Mouse (Mus musculus) neural tube, embryonic 13.5 days (tissue): ENCODE measurements around the gene BC048403. TPM values are rescaled to one million over a fixed set of nuclear protein-coding genes. Genes with fewer than 3 reads are reported as not detected.
"Not testable (repeated sequence)": the region's sequence is repeated elsewhere in the genome, so short reads cannot be mapped to it uniquely, and the experiment has no call there.

Experiments
- ATAC-seq: fragments of 200-750 bp; cut with Nextera tagmentation; 2 replicates; pipeline ENCODE4 v1.8.0; 2017; ENCODE audit warnings: low read depth, mild to moderate bottlenecking, moderate TSS enrichment, moderate library complexity
- H3K27ac ChIP-seq: fragments of 300-500 bp; sonication (generic); replicated peaks from 2 replicates; pipeline ENCODE4 v1.5.1; 2015; ENCODE audit warnings: moderate library complexity, mild to moderate bottlenecking, inconsistent platforms
- H3K27me3 ChIP-seq: fragments of 300-500 bp; sonication (generic); 2 replicates; pipeline ENCODE4 v1.6.1; 2015; ENCODE audit warnings: mild to moderate bottlenecking, inconsistent platforms
- H3K36me3 ChIP-seq: fragments of 300-500 bp; sonication (generic); 2 replicates; pipeline ENCODE4 v1.6.1; 2015; ENCODE audit warnings: mild to moderate bottlenecking, inconsistent platforms
- H3K4me1 ChIP-seq: fragments of 300-500 bp; sonication (generic); replicated peaks from 2 replicates; pipeline ENCODE4 v1.6.1; 2015; ENCODE audit warnings: inconsistent platforms
- H3K4me2 ChIP-seq: fragments of 300-500 bp; sonication (generic); 2 replicates; pipeline ENCODE4 v1.6.1; 2015; ENCODE audit warnings: inconsistent platforms, mild to moderate bottlenecking, moderate library complexity
- H3K4me3 ChIP-seq: fragments of 300-500 bp; sonication (generic); 2 replicates; pipeline ENCODE4 v1.5.1; 2015; ENCODE audit warnings: mild to moderate bottlenecking, inconsistent platforms
- H3K9ac ChIP-seq: fragments of 300-500 bp; sonication (generic); 2 replicates; pipeline ENCODE4 v1.6.1; 2015; ENCODE audit warnings: moderate library complexity, mild to moderate bottlenecking, inconsistent platforms
- H3K9me3 ChIP-seq: fragments of 300-500 bp; sonication (generic); 2 replicates; pipeline ENCODE4 v1.6.1; 2016; ENCODE audit warnings: inconsistent platforms
- whole genome bisulfite sequencing: fragments of 180-500 bp; shearing (Covaris S2); methylation state at CpG from one replicate; pipeline ENCODE4 v1.1.7; 2015; 5-methylcytosine and 5-hydroxymethylcytosine counted together
- polyA plus RNA-seq: library from polyadenylated mRNA; unstranded; fragments of >200 nt; fragmentation: Nextera tagmentation; extraction: Ambion mirVana; gene quantifications from 2 replicates; pipeline ENCODE4 v1.2.1, GENCODE M21; 2015

BC048403 gene
- polyA plus RNA-seq, 1 experiment from 2014 or later, result 2.7 TPM

DNA sequence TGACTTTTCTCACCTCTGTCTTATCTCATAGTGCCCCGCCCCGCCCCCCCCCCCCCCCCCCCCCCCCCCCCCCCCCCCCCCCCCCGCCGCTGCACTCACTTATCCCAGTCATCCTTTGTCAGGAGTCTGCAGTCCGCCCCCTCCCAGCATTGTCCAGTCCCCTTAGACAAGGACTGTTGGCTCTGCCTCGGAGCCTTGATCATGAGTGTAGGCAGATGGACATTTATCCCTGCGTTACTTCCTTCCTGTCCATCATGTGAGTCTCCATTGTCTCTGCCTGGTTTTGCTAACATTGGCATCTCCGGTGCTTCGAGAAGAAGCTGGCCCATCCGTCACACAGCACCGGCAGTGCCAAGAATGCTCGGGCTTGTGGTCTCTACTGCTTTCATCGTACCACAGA lies 23.5 kb downstream of the BC048403 start:
- 82% methylated on average over 10 of the region's 13 CpGs for WGBS
- Histone ChIP-seq H3K9me3 (no peaks in the 10 kb centered on the region), H3K4me1 (peaks cover 5% of the 10 kb centered on the region), H3K27me3 (no peaks in the 10 kb centered on the region), H3K27ac (no peak overlapping the region), H3K4me3 (no peak overlapping the region), H3K9ac (no peak overlapping the region), H3K4me2 (no peak overlapping the region), H3K36me3 (no peaks in the 10 kb centered on the region)
- no peak for ATAC-seq

DNA sequence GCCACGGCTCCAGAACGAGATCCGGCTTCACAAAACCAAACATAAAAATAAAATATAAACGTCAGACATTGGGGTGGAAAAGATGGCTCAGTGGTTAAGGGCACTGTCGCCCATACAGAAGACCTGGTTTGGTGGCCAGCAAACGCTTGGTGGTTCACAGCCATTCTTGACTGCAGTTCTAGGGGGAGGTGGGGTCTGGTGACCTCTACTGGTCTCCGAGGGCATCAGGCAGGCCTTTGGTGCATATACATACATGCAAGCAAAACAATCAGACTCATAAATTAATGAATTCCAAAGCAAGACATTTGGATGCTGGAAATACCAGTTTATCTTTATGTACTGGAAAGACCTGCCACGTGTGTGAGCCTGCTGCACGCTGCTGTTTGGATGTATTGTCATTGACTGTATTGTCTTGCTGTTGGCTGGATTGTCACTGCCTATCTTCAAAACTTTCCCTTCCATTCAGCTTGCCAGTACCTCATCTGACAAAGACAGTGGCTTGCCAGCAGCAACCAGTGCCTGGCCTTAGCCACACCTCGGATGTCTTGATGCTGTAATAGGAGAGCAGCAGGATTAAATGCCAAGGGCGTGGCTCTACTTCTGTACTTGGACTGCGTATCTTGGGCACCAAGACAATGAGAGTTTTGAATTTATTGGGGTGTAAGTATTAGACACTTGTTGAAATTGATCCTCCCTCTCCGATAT lies 24.9 kb downstream of the BC048403 start:
- ATAC-seq, result 0 out of 2 replicates have a peak, but pooled peaks have one; percentile 36
- no peaks in the 10 kb centered on the region for H3K27me3 ChIP-seq
- H3K4me1 ChIP-seq, result peaks cover 5% of the 10 kb centered on the region
- no peak overlapping the region for H3K9ac ChIP-seq
- H3K4me2 ChIP-seq, result no peak overlapping the region
- no peaks in the 10 kb centered on the region for H3K36me3 ChIP-seq
- no peaks in the 10 kb centered on the region for H3K9me3 ChIP-seq
- H3K27ac ChIP-seq, result 0 out of 2 replicates have a peak overlapping the region, but pooled peaks have one; percentile 43
- 80% methylated on average over 13 of the region's 13 CpGs for WGBS
- H3K4me3 ChIP-seq, result no peak overlapping the region

DNA sequence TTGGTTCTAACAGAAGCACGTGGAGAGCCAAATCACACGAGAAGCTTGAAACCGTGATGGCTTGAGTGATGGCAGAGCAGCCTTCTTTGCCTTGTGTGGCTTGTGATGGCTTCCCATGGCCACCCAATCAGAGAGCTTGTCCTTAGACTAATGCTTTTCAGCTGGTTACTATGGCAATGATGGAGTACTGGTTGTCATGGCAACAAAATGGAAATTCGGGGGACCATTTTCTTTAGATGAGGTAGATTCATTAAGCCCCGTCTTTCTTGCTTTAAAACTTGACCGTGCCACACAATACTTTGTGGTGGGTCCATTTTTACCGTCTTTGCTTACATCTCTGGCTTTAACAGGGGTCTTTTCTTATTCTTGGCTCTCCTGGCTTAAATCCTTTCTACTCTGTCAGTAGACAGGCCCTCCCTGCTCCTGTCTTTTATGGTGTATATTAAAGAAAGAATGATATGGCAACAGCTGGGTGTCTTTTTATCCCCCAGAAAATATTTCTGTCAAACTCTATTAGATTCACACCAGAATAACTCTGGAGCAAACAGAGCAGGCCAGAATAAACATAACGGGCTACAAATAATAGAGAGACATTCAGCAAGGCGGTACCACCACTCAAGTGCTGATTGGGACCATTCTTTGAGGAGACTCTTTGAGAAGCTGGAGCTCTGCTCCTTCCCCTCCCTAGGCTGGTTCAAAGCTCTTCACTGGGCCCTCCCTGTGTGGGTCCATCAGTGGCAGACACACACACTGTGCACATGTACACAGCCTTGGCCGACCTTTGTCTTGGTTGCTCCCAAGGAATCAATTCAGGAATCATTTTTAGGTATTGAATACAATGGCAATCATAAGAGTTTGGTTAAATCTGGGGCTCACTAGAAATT lies 25.7 kb downstream of the BC048403 start:
- H3K27me3 ChIP-seq, result no peaks in the 10 kb centered on the region
- WGBS, result 38% methylated on average over 10 of the region's 10 CpGs
- peak overlapping the region; percentile 35; the same call in 1 of the 2 replicates for H3K27ac ChIP-seq
- H3K36me3 ChIP-seq, result no peaks in the 10 kb centered on the region
- no peak overlapping the region for H3K4me2 ChIP-seq
- ATAC-seq, result peak; percentile 89
- peaks cover 5% of the 10 kb centered on the region for H3K4me1 ChIP-seq
- no peaks in the 10 kb centered on the region for H3K9me3 ChIP-seq
- no peak overlapping the region for H3K4me3 ChIP-seq
- no peak overlapping the region for H3K9ac ChIP-seq

DNA sequence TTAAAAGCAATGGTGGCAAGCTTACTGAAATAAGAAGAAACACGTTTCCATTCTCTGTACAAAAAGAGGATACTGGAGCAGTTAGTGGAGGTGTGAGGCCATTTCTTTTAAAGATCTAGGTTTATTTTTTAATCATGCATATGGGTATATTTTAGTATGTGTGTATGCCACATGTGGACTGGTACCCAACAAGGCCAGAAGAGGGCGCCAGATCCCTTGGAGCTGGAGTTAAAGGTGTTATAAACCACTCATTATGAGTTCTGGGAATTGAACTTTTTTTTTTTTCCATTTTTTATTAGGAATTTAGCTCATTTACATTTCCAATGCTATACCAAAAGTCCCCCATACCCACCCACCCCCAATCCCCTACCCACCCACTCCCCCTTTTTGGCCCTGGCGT lies 27.6 kb downstream of the BC048403 start:
- H3K4me1 ChIP-seq, ATAC-seq, H3K9me3 ChIP-seq, H3K36me3 ChIP-seq, H3K4me3 ChIP-seq, H3K4me2 ChIP-seq, H3K27me3 ChIP-seq, H3K27ac ChIP-seq, H3K9ac ChIP-seq: not testable (repeated sequence)
- 82% methylated on average over 3 of the region's 3 CpGs for WGBS

DNA sequence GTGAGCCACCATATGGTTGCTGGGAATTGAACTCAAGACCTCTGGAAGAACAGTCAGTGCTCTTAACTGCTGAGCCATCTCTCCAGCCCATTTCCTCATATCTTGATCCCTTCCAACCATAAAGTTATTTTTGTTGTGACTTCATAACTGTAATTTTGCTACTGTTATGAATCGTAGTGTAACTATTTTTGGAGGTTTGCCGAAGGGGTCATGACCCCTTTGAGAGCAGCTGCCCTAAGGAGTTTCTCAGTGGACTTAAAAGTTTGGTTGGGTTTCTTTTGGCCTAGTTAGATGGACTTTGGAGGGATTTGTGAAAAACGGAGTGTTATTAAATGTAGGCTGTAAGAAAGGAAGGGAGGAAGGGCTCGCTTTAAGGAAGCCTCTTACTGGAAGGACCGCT lies 30.0 kb downstream of the BC048403 start:
- ATAC-seq, result no peak
- Histone ChIP-seq H3K36me3 (no peaks in the 10 kb centered on the region), H3K4me2 (no peak overlapping the region), H3K4me3 (no peak overlapping the region), H3K9ac (no peak overlapping the region), H3K27me3 (no peaks in the 10 kb centered on the region), H3K9me3 (no peaks in the 10 kb centered on the region), H3K4me1 (peaks cover 5% of the 10 kb centered on the region), H3K27ac (no peak overlapping the region)
- 92% methylated on average over 5 of the region's 5 CpGs for WGBS

DNA sequence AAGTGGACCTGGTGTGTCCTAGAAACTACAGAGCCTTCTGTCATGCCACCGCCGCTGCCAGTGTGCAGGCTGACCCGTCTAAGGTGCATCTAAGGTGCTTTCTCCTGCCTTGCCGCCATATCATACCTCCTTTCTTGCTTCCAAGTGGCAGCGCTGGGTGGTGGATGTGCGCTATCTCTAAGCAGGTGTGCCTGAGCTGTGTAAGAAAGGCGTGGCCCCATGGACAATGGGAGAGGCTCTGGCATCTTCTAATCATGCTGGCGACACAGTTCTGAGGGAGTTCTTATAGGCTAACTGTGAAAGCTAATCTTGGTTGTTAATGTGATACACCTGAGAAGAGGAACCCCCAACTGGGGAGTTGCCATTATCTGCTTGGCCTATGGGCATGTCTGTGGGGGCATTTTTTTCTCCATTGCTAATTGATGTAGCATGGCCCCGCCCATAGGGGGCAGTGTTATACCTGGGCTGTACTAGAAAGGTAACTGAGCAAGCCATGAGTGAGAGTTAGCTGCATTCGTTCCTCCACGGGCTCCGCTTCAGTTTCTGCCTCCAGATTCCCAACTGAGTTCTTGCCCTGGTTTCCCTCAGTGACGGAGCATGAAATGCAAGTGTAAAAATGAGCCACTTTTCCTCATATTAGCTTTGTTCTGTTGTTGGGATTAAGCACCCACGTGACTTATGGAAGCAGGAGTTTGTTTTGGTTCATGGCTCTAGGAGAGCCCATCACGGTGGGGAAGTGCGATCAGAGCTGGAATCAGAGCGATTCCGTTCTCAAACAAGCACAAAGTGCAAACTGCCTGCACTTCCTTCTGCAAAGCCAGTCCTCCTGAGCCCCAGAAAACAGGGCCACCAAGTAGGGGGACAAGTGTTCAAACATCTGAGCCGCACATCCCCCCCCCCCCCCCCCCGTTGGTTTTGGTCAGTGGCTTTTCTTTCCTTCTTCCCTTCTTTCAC lies 31.2 kb downstream of the BC048403 start:
- Histone ChIP-seq H3K27me3 (no peaks in the 10 kb centered on the region), H3K36me3 (no peaks in the 10 kb centered on the region), H3K4me2 (peak overlapping the region; percentile 25; the same call in 1 of the 2 replicates), H3K27ac (no peak overlapping the region), H3K4me1 (no peaks in the 10 kb centered on the region), H3K9ac (no peak overlapping the region), H3K9me3 (no peaks in the 10 kb centered on the region), H3K4me3 (no peak overlapping the region)
- 59% methylated on average over 19 of the region's 20 CpGs for WGBS
- no peak for ATAC-seq

DNA sequence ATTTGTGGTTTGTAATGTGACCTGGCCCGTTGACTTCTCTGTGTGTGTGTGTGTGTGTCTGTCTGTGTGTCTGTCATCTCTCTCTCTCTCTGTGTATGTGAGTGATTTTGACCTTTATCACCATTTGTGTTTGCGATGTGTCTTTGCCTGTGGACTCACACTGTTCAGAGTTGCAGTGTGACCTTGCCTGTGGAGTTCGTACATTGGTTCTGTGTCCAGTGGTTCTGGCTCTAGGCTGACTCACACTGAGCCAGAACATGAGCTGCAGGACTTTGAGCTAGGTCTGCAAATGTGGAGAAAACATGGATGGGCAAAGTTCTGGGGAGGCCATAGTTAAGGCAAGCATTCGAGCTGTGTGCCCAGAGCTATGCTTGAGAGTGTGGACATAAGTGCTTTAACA lies 34.1 kb downstream of the BC048403 start:
- Histone ChIP-seq H3K9me3 (no peaks in the 10 kb centered on the region), H3K4me3 (no peak overlapping the region), H3K27me3 (no peaks in the 10 kb centered on the region), H3K4me2 (no peak overlapping the region), H3K9ac (no peak overlapping the region), H3K36me3 (no peaks in the 10 kb centered on the region), H3K27ac (no peak overlapping the region), H3K4me1 (no peaks in the 10 kb centered on the region)
- ATAC-seq, result no peak
- WGBS, result 84% methylated on average over 4 of the region's 4 CpGs

DNA sequence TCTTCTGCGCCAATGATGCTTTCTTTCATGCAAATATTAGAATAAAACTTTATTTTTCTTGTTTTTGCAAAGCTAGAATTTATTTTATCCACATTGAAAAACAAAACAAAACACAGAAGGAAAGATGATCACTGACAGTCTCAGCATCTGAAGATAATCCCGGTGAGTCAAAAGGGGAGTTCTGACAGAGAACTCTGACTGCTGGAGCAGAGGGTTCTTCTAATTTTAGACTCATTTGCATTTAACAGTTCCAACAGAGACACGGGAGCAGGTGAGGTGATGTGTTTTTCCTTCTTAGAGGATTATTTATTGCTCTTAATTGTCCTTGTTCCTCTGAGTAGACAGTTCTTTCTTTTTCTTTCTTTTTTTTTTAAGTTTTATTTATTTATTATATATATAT lies 36.3 kb downstream of the BC048403 start:
- no peaks in the 10 kb centered on the region for H3K27me3 ChIP-seq
- no peak for ATAC-seq
- 57% methylated on average over 3 of the region's 3 CpGs for WGBS
- H3K27ac ChIP-seq, result no peak overlapping the region
- no peak overlapping the region for H3K9ac ChIP-seq
- no peak overlapping the region for H3K4me2 ChIP-seq
- no peaks in the 10 kb centered on the region for H3K9me3 ChIP-seq
- no peaks in the 10 kb centered on the region for H3K36me3 ChIP-seq
- no peaks in the 10 kb centered on the region for H3K4me1 ChIP-seq
- no peak overlapping the region for H3K4me3 ChIP-seq

DNA sequence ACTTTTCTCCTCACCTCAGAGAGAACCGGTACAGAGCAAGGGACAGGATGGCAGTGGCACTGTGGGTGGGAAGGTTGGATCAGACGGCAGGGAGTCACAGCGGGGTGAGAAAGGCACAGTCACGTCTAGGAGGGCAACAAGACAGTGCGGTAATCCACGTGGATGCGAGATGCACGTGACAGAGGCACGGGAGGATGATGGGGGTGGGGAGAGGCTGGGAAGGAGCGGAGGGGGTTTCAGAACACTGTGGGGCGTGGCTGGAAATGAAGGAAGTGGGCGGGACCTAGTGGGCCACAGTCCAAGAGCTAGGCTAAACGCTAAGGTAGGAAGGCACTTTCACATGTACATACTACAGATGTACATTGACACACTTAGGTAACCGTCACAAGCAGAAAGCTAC lies 41.4 kb downstream of the BC048403 start:
- no peak overlapping the region for H3K9ac ChIP-seq
- H3K27ac ChIP-seq, result no peak overlapping the region
- no peak overlapping the region for H3K4me3 ChIP-seq
- no peaks in the 10 kb centered on the region for H3K27me3 ChIP-seq
- peaks cover 42% of the 10 kb centered on the region for H3K36me3 ChIP-seq
- H3K9me3 ChIP-seq, result 0 out of 2 replicates have a peak, but pooled peaks cover 2% of the 10 kb centered on the region
- H3K4me2 ChIP-seq, result no peak overlapping the region
- peak; percentile 32; the same call in 1 of the 2 replicates for ATAC-seq
- H3K4me1 ChIP-seq, result no peaks in the 10 kb centered on the region
- WGBS, result 58% methylated on average over 14 of the region's 14 CpGs

DNA sequence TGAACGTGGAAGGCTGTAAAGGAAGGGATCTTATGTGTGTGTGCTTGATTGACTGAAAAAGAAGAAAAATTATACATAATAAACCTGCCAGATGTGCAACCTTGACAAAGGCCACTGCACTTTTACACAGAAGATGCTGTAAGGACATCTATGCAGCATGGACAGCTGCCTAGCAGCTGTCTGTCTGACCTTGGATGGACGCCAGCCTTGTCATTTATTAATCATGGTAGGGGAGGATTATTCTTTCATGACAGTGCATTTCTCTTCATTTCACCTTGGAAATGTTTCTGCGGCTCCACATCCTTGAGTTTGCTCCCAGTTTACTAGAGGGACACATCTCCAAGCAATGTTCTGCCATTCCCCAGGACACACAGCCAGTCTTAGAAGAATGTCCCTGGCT lies 48.8 kb downstream of the BC048403 start:
- no peaks in the 10 kb centered on the region for H3K27me3 ChIP-seq
- H3K4me2 ChIP-seq, result no peak overlapping the region
- no peak overlapping the region for H3K9ac ChIP-seq
- no peak overlapping the region for H3K4me3 ChIP-seq
- peaks cover 64% of the 10 kb centered on the region for H3K36me3 ChIP-seq
- 0 out of 2 replicates have a peak, but pooled peaks cover 2% of the 10 kb centered on the region for H3K9me3 ChIP-seq
- H3K4me1 ChIP-seq, result peaks cover 9% of the 10 kb centered on the region
- WGBS, result 86% methylated on average over 3 of the region's 3 CpGs
- ATAC-seq, result no peak
- no peak overlapping the region for H3K27ac ChIP-seq

DNA sequence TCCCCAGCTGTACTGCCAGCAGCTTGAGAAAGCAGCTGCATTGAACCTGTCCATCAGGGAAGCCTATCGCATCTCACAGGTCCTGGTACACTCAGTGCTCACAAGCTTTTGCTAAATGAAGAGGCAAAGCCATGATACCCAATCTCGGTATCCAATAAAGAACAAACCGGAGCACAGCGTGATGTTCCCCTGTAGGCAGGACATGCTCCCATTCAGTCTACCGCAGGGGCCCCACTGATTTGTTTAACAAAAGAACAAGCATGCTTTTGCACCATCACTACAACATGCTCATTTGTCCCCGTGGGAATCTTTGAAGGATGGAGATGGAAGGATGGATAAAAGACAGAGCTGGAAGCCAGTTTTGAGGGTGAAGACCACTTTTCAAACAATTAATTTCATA lies 50.3 kb downstream of the BC048403 start:
- Histone ChIP-seq H3K9me3 (no peaks in the 10 kb centered on the region), H3K27ac (no peak overlapping the region), H3K36me3 (peaks cover 60% of the 10 kb centered on the region), H3K4me1 (peaks cover 9% of the 10 kb centered on the region), H3K4me3 (no peak overlapping the region), H3K4me2 (no peak overlapping the region), H3K9ac (no peak overlapping the region), H3K27me3 (no peaks in the 10 kb centered on the region)
- no peak for ATAC-seq
- 23% methylated on average over 6 of the region's 6 CpGs for WGBS
